Mouse (Mus musculus) ES-E14 (cell line): ENCODE measurements around the gene Fyttd1.

Experiments used
- HCFC1 ChIP-seq: IDR thresholded peaks from 2 replicates; pipeline ENCODE4 v1.6.1; 2012; ENCODE audit warnings: low read length, inconsistent platforms, borderline replicate concordance; ENCODE audit not compliant: insufficient read depth
- MAFK ChIP-seq: IDR thresholded peaks from 2 replicates; pipeline ENCODE4 v1.6.1; 2014; ENCODE audit warnings: mild to moderate bottlenecking, low read depth, low read length, inconsistent platforms; ENCODE audit not compliant: insufficient read depth
- ZC3H11A ChIP-seq: IDR thresholded peaks from 2 replicates; pipeline ENCODE4 v1.6.1; 2012; ENCODE audit warnings: low read depth, mild to moderate bottlenecking, inconsistent platforms, low read length, borderline replicate concordance
- ZNF384 ChIP-seq: IDR thresholded peaks from 2 replicates; pipeline ENCODE4 v1.6.1; 2012; ENCODE audit warnings: low read depth, low read length, inconsistent platforms

GRCm38 (mm10) chr16:32878972-32879926 lies 1.9 kb downstream of the Fyttd1 start:
- TF ChIP-seq ZC3H11A: no peak
- TF ChIP-seq ZNF384: no peak
- TF ChIP-seq HCFC1: no peak
- no peak for TF ChIP-seq MAFK
